Mouse (Mus musculus): ENCODE data around the gene Me1.

DNA sequence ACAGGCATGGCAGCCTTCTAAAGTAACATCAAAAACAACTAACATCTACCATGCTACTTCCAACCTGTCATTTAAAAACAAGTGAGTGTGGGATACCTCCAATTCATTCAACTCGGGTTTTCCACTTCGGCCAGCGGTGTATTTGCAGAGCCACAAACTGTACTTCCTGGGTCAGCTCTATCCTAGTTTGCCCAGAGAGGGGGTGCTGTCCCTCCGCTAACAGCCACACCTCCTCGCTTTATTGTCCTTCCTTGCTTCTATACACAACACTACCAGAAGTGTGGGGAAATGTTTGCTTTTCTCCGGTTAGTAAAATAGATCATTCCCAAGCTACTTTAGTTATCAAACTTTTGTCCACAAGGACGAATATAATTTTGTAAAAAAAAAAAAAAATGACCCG, 124.8 kb downstream of the Me1 start:
- TF ChIP-seq CTCF (IDR thresholded peaks at IDR 0.05; ENCODE audit: low read depth) (no peak), EP300 (IDR thresholded peaks at IDR 0.05; ENCODE audit: low read depth) (no peak)

Data from liver, postnatal 0 days (tissue).